Mouse (Mus musculus) left cerebral cortex, adult 2 months (tissue): Measurements from ENCODE around the gene Rtp3. TPM values are rescaled to one million over a fixed set of nuclear protein-coding genes. Genes with fewer than 3 reads are reported as not detected.

Experiments used
- DNase-seq, 2 experiments: peaks; one replicate each; pipeline ENCODE4 v3.0.0; 2021 to 2022; ENCODE audit warnings: low spot score in 2 of 2, mixed read lengths in 1 of 2; ENCODE audit errors: extremely low spot score in 1 of 2
- H3K27ac ChIP-seq: fragments of 200-600 bp; 2 replicates; pipeline ENCODE4 v1.8.1; 2022
- H3K4me3 ChIP-seq: fragments of 200-600 bp; 2 replicates; pipeline ENCODE4 v1.8.1; 2022
- CTCF ChIP-seq: fragments of 200-600 bp; IDR thresholded peaks from 2 replicates; pipeline ENCODE4 v1.8.1; 2022; ENCODE audit warnings: antibody characterized with exemption, mild to moderate bottlenecking, moderate library complexity
- intact Hi-C: fragments of 180-260 bp; cut with DNase I; formaldehyde crosslinking; loops from one replicate; pipeline ENCODE4 v1.15.1; 2025
- total RNA-seq, 2 experiments: library from RNA; stranded (reverse); gene quantifications; 2 replicates each; pipeline ENCODE4 v1.2.3; 2021

Rtp3 gene
- total RNA-seq, 2 experiments from 2014 or later = 0.19 to 0.48 TPM

DNA sequence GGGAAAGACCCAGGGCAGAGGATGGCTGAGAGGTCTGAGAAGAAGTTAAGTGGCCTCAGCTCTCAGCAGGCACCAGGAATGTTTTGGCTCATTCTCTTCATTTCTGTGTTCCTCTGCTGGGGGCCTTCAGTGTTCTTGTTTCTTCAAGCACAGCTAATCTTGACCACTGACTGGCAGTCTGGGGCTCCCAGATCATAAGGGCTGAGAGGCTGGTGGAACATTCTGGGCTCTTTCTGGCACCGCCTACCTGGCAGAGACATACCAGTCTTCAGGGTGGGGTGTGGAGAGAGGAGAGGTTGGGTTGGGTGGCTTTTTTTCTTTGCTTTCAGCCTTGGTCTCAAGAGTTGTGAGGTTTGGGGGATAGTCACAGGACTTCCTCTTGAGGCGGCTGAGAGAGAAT lies 8.7 kb upstream of the Rtp3 start:
- H3K27ac ChIP-seq = no peak overlapping the region
- DNase-seq = no peak
- intact Hi-C loops = loop anchor here (5.0 kb wide), 1 partner anchor 253 kb away; no protein-coding TSS in a partner anchor
- no peak overlapping the region for H3K4me3 ChIP-seq
- TF ChIP-seq CTCF = no peak

DNA sequence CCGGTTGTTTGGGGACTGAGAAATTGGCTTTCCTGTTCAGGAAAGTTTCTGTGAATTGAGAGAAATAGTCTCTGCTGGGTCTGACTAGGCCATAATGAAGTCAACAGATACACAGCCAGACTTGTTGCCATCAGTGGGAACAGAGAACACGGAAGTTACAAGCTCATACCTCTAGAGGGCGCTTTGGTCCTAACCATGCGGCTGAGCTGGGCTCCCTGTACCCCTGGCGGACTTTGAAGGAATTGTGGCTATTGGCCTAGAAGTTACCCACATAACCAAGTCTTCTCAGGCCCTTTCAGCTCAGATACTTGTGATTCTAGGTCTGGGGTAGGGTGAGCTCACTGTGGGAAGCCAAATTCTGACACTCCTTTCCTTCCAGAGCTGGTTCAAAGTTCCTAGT lies 6.9 kb upstream of the Rtp3 start:
- peak; percentile 99 for TF ChIP-seq CTCF
- Histone ChIP-seq H3K4me3 (no peak overlapping the region), H3K27ac (no peak overlapping the region)
- peak; percentile 65 to 71 for DNase-seq
- intact Hi-C loops = loop anchor here (1.0 to 5.0 kb wide), 2 partner anchors 75 to 255 kb away; no protein-coding TSS in a partner anchor

DNA sequence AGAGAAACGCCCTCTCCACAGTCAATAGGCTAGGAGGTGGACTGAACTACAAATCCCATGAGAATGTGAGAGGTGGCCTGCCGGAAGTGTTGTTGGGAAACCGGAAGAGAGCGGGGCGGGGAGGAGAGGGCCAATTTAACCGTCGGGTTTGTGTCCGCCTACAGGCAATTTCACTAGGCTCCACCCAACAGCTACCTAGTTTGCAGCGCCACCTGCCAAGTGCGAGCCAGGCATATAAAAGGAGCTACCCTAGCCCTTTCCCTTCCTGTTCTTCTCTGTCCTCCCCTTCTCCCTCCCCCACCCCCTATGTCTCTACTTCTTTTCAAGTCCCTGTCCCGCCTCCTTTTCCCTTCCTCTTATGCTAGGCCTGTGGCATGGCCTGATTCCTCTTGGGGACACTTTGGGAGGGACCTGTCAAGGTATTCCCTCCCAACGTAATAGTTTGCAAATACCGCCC lies 4.4 kb upstream of the Rtp3 start:
- peak overlapping the region; percentile 61; the same call in 1 of the 2 replicates for H3K27ac ChIP-seq
- intact Hi-C loops = loop anchor here (5.0 kb wide), 1 partner anchor 258 kb away; no protein-coding TSS in a partner anchor

DNA sequence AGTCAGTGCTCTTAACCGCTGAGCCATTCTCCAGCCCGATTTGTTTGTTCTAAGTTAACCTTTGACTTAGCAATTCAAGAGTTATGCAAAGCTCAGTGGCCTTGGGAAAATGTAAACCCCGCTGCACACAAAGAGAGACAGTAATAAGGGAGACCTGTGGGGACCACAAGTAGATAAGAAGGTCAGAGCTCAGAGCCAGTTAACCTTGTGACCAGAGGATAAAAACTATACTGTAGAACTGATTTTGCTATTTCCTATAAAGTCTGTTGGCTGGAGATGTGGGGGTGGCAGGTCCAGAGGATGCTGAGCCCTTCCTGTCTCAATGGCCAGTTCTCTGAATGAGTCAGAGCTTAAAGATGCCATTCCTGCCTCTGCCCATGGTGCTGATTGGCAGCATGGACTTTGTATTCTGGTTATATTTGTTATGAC lies 2.9 kb upstream of the Rtp3 start:
- Histone ChIP-seq H3K4me3 (no peak overlapping the region), H3K27ac (no peak overlapping the region)
- no peak for TF ChIP-seq CTCF
- intact Hi-C loops = no loop called here
- no peak for DNase-seq

More for the DNA sequence above, 4.4 kb upstream of the Rtp3 start:
- peak; percentile 59 to 74 for DNase-seq
- H3K4me3 ChIP-seq = peak overlapping the region; percentile 39
- TF ChIP-seq CTCF = peak; percentile 20

DNA sequence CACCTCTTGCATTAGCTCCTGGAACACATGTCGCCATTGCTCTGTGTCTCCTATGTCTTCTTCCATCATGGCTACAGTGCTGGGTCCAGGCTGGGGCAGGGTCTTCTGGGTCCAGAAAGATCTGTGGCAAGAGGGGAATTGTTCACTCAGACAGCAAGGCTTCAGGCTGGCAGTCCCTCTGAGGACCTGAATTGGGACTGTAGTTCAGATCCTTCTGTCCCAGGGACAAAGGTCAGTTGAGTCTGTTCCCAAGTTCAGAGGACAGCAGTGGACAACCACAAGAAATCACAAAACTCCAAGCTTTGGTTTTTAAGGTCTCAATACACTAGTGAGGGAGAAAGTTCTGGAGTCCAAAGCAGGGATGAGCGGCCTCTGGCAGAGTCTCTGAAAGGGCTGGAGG lies 840 bp downstream of the Rtp3 start:
- TF ChIP-seq CTCF = no peak
- intact Hi-C loops = no loop called here
- no peak overlapping the region for H3K27ac ChIP-seq

DNA sequence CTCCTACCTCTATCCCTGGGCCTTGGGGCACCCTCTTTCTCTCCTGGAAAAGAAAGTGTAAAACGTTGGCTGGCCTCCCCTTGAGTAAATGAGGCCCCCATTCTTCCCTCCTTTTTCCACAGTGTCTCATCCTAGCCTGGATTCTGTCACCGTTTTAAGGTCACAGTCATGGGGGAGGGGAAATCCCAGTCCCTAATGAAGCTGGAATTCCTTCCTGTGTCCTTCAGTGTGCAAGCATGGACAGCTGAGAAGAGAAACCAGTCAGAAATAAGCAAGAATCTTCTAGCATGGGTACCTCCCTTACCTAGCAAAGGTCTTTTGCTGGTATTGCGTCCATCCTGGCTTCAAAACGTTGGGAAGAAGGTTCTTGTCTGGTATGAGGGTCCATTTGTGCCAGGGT lies 1.2 kb downstream of the Rtp3 start:
- TF ChIP-seq CTCF = no peak
- Histone ChIP-seq H3K27ac (no peak overlapping the region), H3K4me3 (no peak overlapping the region)
- intact Hi-C loops = no loop called here
- DNase-seq = no peak

More for the DNA sequence above, 840 bp downstream of the Rtp3 start:
- DNase-seq = no peak
- H3K4me3 ChIP-seq = no peak overlapping the region

DNA sequence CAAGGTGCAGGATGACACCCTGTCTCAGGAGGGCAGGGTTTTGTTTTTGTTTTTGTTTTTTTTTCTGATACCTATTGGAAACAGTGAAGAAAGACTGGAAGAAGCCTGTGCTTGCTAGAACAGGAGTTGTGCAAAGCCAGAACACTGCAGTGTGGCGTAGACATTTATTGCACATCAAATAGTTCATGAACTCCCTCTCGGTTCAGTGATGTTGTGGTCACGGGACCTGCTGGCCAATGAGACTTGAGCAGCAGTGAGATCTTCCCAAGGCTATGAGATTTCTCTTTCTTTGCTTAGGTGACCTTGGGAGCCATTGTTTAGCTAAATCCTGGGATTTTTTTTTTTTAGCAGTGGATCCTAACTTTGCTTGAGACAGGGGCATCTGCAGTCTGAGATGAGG lies 2.3 kb downstream of the Rtp3 start:
- Histone ChIP-seq H3K4me3 (no peak overlapping the region), H3K27ac (no peak overlapping the region)
- DNase-seq = no peak
- TF ChIP-seq CTCF = no peak
- intact Hi-C loops = no loop called here

DNA sequence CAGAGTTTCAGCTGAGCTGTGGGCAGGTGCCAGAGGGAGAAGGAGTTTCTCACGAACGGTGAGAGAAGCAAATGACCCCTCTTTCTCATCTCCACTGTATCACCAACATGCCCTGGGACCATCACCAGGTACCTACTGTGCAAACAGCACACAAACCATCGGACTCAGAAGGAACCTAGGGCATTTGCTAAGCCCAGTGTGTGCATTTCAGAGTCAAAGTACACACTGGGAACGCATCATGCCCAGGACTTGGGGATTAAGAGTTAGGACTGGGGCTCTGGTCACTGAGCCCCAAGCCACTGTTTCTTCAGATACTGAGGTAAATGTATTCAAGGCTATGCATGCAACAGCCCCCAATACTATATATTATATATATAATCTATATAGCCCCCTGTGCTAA lies 3.1 kb downstream of the Rtp3 start:
- intact Hi-C loops = no loop called here
- no peak for TF ChIP-seq CTCF
- H3K27ac ChIP-seq = no peak overlapping the region

DNA sequence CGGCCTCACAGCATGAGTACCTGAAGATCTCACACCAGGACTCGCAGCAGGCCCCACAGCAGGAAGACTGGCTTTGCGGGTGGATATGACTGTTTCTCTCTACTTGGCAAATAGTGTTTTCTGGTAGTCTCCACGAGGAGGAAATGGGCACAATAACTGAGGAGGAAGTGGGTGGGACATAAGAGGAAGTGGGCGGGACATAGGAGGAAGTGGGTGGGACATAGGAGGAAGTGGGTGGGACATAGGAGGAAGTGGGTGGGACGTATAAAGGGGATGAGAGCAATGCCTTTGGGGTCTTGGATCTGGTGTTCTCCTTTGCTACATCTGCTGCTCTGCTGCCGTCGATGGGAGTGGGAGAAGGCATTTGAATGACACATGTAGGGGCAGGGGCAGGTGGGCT lies 4.4 kb downstream of the Rtp3 start:
- DNase-seq = no peak
- TF ChIP-seq CTCF = no peak
- Histone ChIP-seq H3K4me3 (no peak overlapping the region), H3K27ac (no peak overlapping the region)
- intact Hi-C loops = no loop called here

More for the DNA sequence above, 3.1 kb downstream of the Rtp3 start:
- H3K4me3 ChIP-seq = no peak overlapping the region
- DNase-seq = no peak

DNA sequence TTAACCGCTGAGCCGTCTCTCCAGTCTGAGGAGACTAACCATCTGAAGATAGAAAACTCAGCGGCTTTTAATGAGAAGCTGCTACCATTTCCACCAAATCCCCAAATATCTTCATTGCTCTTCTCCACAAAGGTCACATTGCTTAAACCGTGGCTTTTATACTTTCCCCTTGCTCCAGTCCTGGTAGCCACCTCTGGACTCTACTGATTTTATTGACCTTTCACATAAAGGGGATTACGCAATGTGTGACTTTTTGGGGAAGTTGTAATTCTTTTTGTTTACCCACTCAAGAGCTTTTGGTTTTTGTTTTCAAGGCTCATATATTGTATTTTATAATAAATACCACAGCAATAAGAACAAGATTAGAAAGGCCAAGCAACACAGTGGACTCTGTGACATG lies 4.8 kb downstream of the Rtp3 start:
- Histone ChIP-seq H3K27ac (no peak overlapping the region), H3K4me3 (no peak overlapping the region)
- intact Hi-C loops = no loop called here
- TF ChIP-seq CTCF = no peak
- DNase-seq = no peak

DNA sequence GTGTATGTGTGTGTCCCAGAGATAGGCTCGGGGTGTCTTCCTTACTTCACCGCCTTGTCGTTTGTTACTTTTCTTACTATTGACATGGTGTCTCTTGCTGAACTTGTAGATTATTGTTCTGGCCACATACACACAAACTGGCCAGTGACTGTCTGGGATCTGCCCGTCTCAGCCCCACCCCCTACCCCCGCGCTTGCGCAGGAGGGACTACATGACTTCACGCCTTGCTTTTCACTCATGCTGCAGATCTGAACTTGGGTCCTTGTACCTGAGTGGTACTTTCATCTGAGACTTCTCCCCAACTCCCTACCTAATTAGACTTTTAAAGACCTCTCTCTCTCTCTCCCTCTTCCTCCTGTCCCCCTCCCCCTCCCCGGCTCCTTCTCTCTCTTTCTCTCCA lies 6.3 kb downstream of the Rtp3 start:
- no peak overlapping the region for H3K27ac ChIP-seq
- intact Hi-C loops = no loop called here
- no peak for TF ChIP-seq CTCF
- no peak for DNase-seq
- no peak overlapping the region for H3K4me3 ChIP-seq

DNA sequence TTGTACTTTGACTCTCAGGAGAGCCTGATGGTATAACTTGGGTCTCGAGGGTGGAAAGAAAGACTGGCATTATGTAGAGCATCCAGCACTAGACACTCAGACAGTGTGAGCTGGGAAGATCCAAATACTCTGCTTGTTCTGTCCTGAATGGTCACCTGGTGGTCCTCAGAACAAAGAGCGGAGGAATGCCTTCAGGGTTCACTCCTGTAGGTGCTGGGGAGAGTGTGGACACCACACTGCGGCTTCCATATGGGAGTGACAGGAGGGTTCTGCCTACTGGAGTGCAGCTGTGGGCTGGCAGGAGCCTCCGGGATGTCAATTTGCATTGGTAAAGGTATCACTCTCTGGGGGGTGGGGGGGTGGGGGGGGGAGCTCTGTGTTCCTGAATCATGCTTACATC lies 8.0 kb downstream of the Rtp3 start:
- no peak for TF ChIP-seq CTCF
- H3K27ac ChIP-seq = no peak overlapping the region
- peak in 1 of 2 experiments; percentile 22 for DNase-seq
- intact Hi-C loops = no loop called here
- no peak overlapping the region for H3K4me3 ChIP-seq

DNA sequence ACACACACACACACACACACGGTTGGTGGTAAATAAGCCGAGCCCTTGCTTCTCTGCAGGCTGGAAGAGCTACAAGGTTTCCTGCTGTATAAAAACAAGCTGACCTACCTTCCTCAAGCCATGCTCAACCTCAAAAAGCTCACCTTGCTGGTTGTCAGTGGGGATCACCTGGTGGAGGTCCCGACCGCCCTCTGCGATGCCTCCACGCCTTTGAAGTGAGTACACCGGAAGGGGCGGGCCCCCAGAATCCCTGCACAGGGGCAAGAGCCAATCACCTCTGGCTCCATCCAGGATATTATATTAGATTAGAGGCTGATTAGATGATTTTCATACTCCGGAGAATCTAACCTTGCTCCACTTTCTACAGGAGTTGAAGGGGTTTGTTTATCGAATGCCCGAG lies 11.0 kb downstream of the Rtp3 start:
- H3K4me3 ChIP-seq = no peak overlapping the region
- H3K27ac ChIP-seq = no peak overlapping the region
- intact Hi-C loops = no loop called here
- DNase-seq = no peak
- TF ChIP-seq CTCF = no peak
